8 mouse cellular contexts compared by ENCODE assay signal in genomic region chr3:51888662-51889433, GRCm38 (mm10).
DNase-seq lines count a peak whose midpoint lies in the region; ATAC-seq lines count a peak whose summit lies in the region.

No protein-coding gene starts in this region.

- H3K4me3 ChIP-seq in heart, embryonic 11.5 days (ENCODE audit: low read depth, low read length), result peak overlapping the region; percentile 32; the same call in 1 of the 2 replicates

- no peak for ATAC-seq in heart, embryonic 11.5 days (replicated peaks; ENCODE audit: insufficient number of reproducible peaks, low FRiP score, low TSS enrichment)

- peak overlapping the region; percentile 62 for H3K9ac ChIP-seq in heart, embryonic 11.5 days (ENCODE audit: low read depth, low read length)

- no peaks in the 10 kb centered on the region for H3K36me3 ChIP-seq in heart, embryonic 11.5 days (ENCODE audit: control insufficient read depth, insufficient read depth, low read length)

- H3K9me3 ChIP-seq in heart, embryonic 11.5 days (replicated peaks; ENCODE audit: control insufficient read depth, low read length), result no peaks in the 10 kb centered on the region

- peak overlapping the region; percentile 70 for H3K4me2 ChIP-seq in heart, embryonic 11.5 days

- no peaks in the 10 kb centered on the region for H3K27me3 ChIP-seq in heart, embryonic 11.5 days (ENCODE audit: control insufficient read depth, insufficient read depth, low read length)

- WGBS in heart, embryonic 11.5 days (ENCODE audit: insufficient replicate concordance), result 13% methylated on average over 20 of the region's 20 CpGs

- H3K27ac ChIP-seq in heart, embryonic 11.5 days (ENCODE audit: low read depth, low read length), result no peak overlapping the region

- intact Hi-C loops in heart, postnatal 14 days (cut with DNase I), result no loop called here

- peaks cover 21% of the 10 kb centered on the region for H3K4me1 ChIP-seq in heart, embryonic 11.5 days (ENCODE audit: control insufficient read depth, insufficient read depth, low read length)

- DNase-seq in heart, postnatal 14 days, result no peak
- peak; percentile 68 for DNase-seq in embryo, embryonic 11 days
- peak; percentile 50 for DNase-seq in hindlimb bud, embryonic 11.5 days (ENCODE audit: extremely low spot score, low read depth, low spot score)
- peak; percentile 50 for DNase-seq in neural tube, embryonic 10.5 days (ENCODE audit: extremely low spot score, low spot score)
- DNase-seq in right cerebral cortex, postnatal 10 days (ENCODE audit: low spot score in 2 of 2), result no peak
- no peak for DNase-seq in right cerebral cortex, adult 2 months (ENCODE audit: low spot score in 2 of 2)
- DNase-seq in testis, postnatal 10 days (ENCODE audit: low spot score), result no peak

Comparison
In these comparisons a context has a peak if more than half of its experiments do, and no peak if none do; other contexts are left out.
1. DNase-seq: peak in embryo, embryonic 11 days (single experiment), hindlimb bud, embryonic 11.5 days (single experiment) and neural tube, embryonic 10.5 days (single experiment); none in heart, postnatal 14 days (0 of 2), right cerebral cortex, postnatal 10 days (0 of 2), right cerebral cortex, adult 2 months (0 of 2) and testis, postnatal 10 days (single experiment).